Mouse (Mus musculus) CH12.LX (cell line): ENCODE data around the gene Slc9a1. TPM values are rescaled to one million over a fixed set of nuclear protein-coding genes. Genes with fewer than 3 reads are reported as not detected.

ENCODE experiments used
- DNase-seq: peaks from one replicate; pipeline ENCODE4 v3.0.0-alpha.2; 2013; ENCODE audit errors: extremely low read depth
- H3K27ac ChIP-seq: 2 replicates; pipeline ENCODE4 v1.5.1; 2012; ENCODE audit warnings: low read depth, mild to moderate bottlenecking, control low read depth, moderate library complexity; ENCODE audit not compliant: insufficient read depth
- H3K27me3 ChIP-seq: replicated peaks from 2 replicates; pipeline ENCODE3; 2012; ENCODE audit warnings: inconsistent platforms
- H3K36me3 ChIP-seq, 2 experiments: replicated peaks in 1 of 2; 2 replicates each; pipeline versions ENCODE3 to v1.6.1; 2012; ENCODE audit warnings: inconsistent platforms in 1 of 2, low read length in 1 of 2, mild to moderate bottlenecking in 1 of 2, mixed read lengths in 1 of 2, moderate library complexity in 1 of 2; ENCODE audit not compliant: control insufficient read depth in 1 of 2, insufficient read depth in 1 of 2
- H3K4me1 ChIP-seq, 2 experiments: 2 replicates each; pipeline ENCODE4 v1.6.1; 2012; ENCODE audit warnings: inconsistent platforms in 1 of 2, moderate library complexity in 1 of 2; ENCODE audit not compliant: insufficient read depth in 2 of 2, control insufficient read depth in 1 of 2
- H3K4me2 ChIP-seq: 2 replicates; pipeline ENCODE4 v1.6.1; 2012; ENCODE audit warnings: low read depth, mild to moderate bottlenecking, control low read depth; ENCODE audit not compliant: poor library complexity, insufficient read depth, severe bottlenecking
- H3K4me3 ChIP-seq, 3 experiments: fragments of 150-350 bp in 1 of 3; sonication (generic) in 1 of 3; replicated peaks in 1 of 3; 2 replicates each; pipeline versions ENCODE3 to v1.5.1; 2011 to 2012; ENCODE audit warnings: low read depth in 2 of 3, low read length in 2 of 3, mild to moderate bottlenecking in 2 of 3, moderate library complexity in 2 of 3, control low read depth in 1 of 3, improper control_type of control experiment in 1 of 3, inconsistent platforms in 1 of 3, mixed read lengths in 1 of 3; ENCODE audit not compliant: poor library complexity in 1 of 3
- H3K79me2 ChIP-seq: replicated peaks from 2 replicates; pipeline ENCODE4 v1.6.1; 2012; ENCODE audit warnings: mild to moderate bottlenecking, moderate library complexity; ENCODE audit not compliant: control insufficient read depth, poor library complexity, insufficient read depth, severe bottlenecking; ENCODE audit errors: extremely low read depth
- H3K9ac ChIP-seq: 2 replicates; pipeline ENCODE4 v1.6.1; 2012; ENCODE audit warnings: low read depth, mild to moderate bottlenecking, control low read depth, moderate library complexity; ENCODE audit not compliant: insufficient read depth
- H3K9me3 ChIP-seq: replicated peaks from 2 replicates; pipeline ENCODE3; 2012; ENCODE audit warnings: low read length, inconsistent platforms, mixed read lengths
- CHD2 ChIP-seq: IDR thresholded peaks from 2 replicates; pipeline ENCODE4 v1.6.1; 2011; ENCODE audit warnings: low read length, improper control_type of control experiment
- CTCF ChIP-seq, 2 experiments: IDR thresholded peaks in 1 of 2; conservative IDR thresholded peaks in 1 of 2; 2 replicates each; pipeline ENCODE4 v1.5.1; 2011 to 2012; ENCODE audit warnings: low read depth in 2 of 2, low read length in 2 of 2, improper control_type of control experiment in 1 of 2, inconsistent platforms in 1 of 2, mild to moderate bottlenecking in 1 of 2, moderate library complexity in 1 of 2
- E2F4 ChIP-seq: IDR thresholded peaks from 2 replicates; pipeline ENCODE4 v1.6.1; 2011; ENCODE audit warnings: low read depth, low read length, improper control_type of control experiment; ENCODE audit not compliant: insufficient replicate concordance
- HCFC1 ChIP-seq: IDR thresholded peaks from 2 replicates; pipeline ENCODE4 v1.6.1; 2012; ENCODE audit warnings: low read depth, mild to moderate bottlenecking, inconsistent platforms, low read length, improper control_type of control experiment
- IRF4 ChIP-seq: IDR thresholded peaks from 2 replicates; pipeline ENCODE4 v1.6.1; 2014; ENCODE audit warnings: low read depth, mild to moderate bottlenecking, inconsistent platforms, low read length, improper control_type of control experiment
- JUN ChIP-seq: IDR thresholded peaks from 2 replicates; pipeline ENCODE4 v1.6.1; 2011; ENCODE audit warnings: low read depth, mild to moderate bottlenecking, low read length, improper control_type of control experiment, moderate library complexity; ENCODE audit not compliant: insufficient read depth
- KAT2A ChIP-seq: IDR thresholded peaks from 2 replicates; pipeline ENCODE4 v1.6.1; 2012; ENCODE audit warnings: low read length, improper control_type of control experiment, inconsistent platforms; ENCODE audit not compliant: insufficient replicate concordance
- MAFK ChIP-seq: IDR thresholded peaks from 2 replicates; pipeline ENCODE4 v1.6.1; 2011; ENCODE audit warnings: low read length, improper control_type of control experiment; ENCODE audit not compliant: insufficient replicate concordance
- MAX ChIP-seq: IDR thresholded peaks from 2 replicates; pipeline ENCODE4 v1.6.1; 2011; ENCODE audit warnings: low read length, improper control_type of control experiment
- MAZ ChIP-seq: IDR thresholded peaks from 2 replicates; pipeline ENCODE4 v1.6.1; 2012; ENCODE audit warnings: low read depth, mild to moderate bottlenecking, inconsistent platforms, low read length, improper control_type of control experiment, moderate library complexity
- NELFE ChIP-seq: IDR thresholded peaks from 2 replicates; pipeline ENCODE4 v1.6.1; 2011; ENCODE audit warnings: low read depth, low read length, improper control_type of control experiment
- NRF1 ChIP-seq: IDR thresholded peaks from 2 replicates; pipeline ENCODE4 v1.6.1; 2014; ENCODE audit warnings: low read depth, mild to moderate bottlenecking, inconsistent platforms, low read length, improper control_type of control experiment, moderate library complexity
- POLR2A ChIP-seq: IDR thresholded peaks from 2 replicates; pipeline ENCODE4 v1.6.1; 2011; ENCODE audit warnings: low read depth, mild to moderate bottlenecking, improper control_type of control experiment, low read length
- RCOR1 ChIP-seq: conservative IDR thresholded peaks from 2 replicates; pipeline ENCODE4 v1.6.1; 2012; ENCODE audit warnings: low read depth, mild to moderate bottlenecking, inconsistent platforms, low read length, improper control_type of control experiment
- SIN3A ChIP-seq: IDR thresholded peaks from 2 replicates; pipeline ENCODE4 v1.6.1; 2012; ENCODE audit warnings: low read length, improper control_type of control experiment, inconsistent platforms
- SMC3 ChIP-seq: IDR thresholded peaks from 2 replicates; pipeline ENCODE4 v1.6.1; 2011; ENCODE audit warnings: low read depth, low read length, improper control_type of control experiment
- TBP ChIP-seq: conservative IDR thresholded peaks from 2 replicates; pipeline ENCODE4 v1.6.1; 2011; ENCODE audit warnings: low read depth, low read length, improper control_type of control experiment
- UBTF ChIP-seq: IDR thresholded peaks from 2 replicates; pipeline ENCODE4 v1.6.1; 2012; ENCODE audit warnings: low read depth, mild to moderate bottlenecking, inconsistent platforms, low read length, improper control_type of control experiment, moderate library complexity
- USF1 ChIP-seq: IDR thresholded peaks from 2 replicates; pipeline ENCODE4 v1.6.1; 2014; ENCODE audit warnings: low read depth, mild to moderate bottlenecking, inconsistent platforms, low read length, improper control_type of control experiment
- USF2 ChIP-seq: conservative IDR thresholded peaks from 2 replicates; pipeline ENCODE4 v1.6.1; 2011; ENCODE audit warnings: low read depth, low read length, improper control_type of control experiment
- ZC3H11A ChIP-seq: IDR thresholded peaks from 2 replicates; pipeline ENCODE4 v1.6.1; 2012; ENCODE audit warnings: low read depth, mild to moderate bottlenecking, inconsistent platforms, low read length, improper control_type of control experiment
- ZMIZ1 ChIP-seq: IDR thresholded peaks from 2 replicates; pipeline ENCODE4 v1.6.1; 2012; ENCODE audit warnings: low read depth, mild to moderate bottlenecking, inconsistent platforms, low read length, improper control_type of control experiment
- ZNF384 ChIP-seq: IDR thresholded peaks from 2 replicates; pipeline ENCODE4 v1.6.1; 2012; ENCODE audit warnings: low read depth, low read length, improper control_type of control experiment, inconsistent platforms
- dilution Hi-C: fragments of 300-500 bp; cut with MboI; formaldehyde crosslinking; loops from 2 replicates; pipeline ENCODE4 v1.14.3; 2020; ENCODE audit warnings: low sequenced_read_pairs; ENCODE audit not compliant: extremely low pct_unique_long_range_greater_than_20kb, extremely low pct_ligation_motif_present
- in situ Hi-C: fragments of 300-500 bp; cut with MboI; formaldehyde crosslinking; loops from 3 replicates; pipeline ENCODE4 v1.14.3; 2019; ENCODE audit warnings: low sequenced_read_pairs, low pct_ligation_motif_present, low pct_unique_long_range_greater_than_20kb, mixed read lengths
- polyA plus RNA-seq: library from polyadenylated mRNA; unstranded; fragments of >175 nt; gene quantifications from 2 replicates; pipeline ENCODE4 v1.2.1, GENCODE M21; 2012; ENCODE audit warnings: low read depth; ENCODE audit not compliant: insufficient read length
- total RNA-seq, 2 experiments: library from RNA; depleted of rRNA; stranded (reverse); fragments of 300-350 nt in 1 of 2; fragments of >200 nt in 1 of 2; gene quantifications; 2 replicates each; pipeline ENCODE4 v1.2.3; 2012 to 2014

Slc9a1 gene
- total and polyA plus RNA-seq, 3 experiments, result 0.66 to 16.7 (median 4.7) TPM

- TF ChIP-seq KAT2A (no peak), HCFC1 (no peak)
- H3K27me3 ChIP-seq, result no peaks in the 10 kb centered on the region
- H3K79me2 ChIP-seq, result peaks cover 2% of the 10 kb centered on the region; the same call in 1 of the 2 replicates
- dilution Hi-C loops, result no loop called here
- no peak overlapping the region for H3K27ac ChIP-seq
- H3K4me3 ChIP-seq, result no peak overlapping the region
- DNase-seq, result no peak
- H3K4me1 ChIP-seq, result peaks cover 6 to 26% of the 10 kb centered on the region in 2 experiments
- peaks cover 8 to 70% of the 10 kb centered on the region in 2 experiments for H3K36me3 ChIP-seq
- in situ Hi-C loops, result no loop called here
- no peak overlapping the region for H3K4me2 ChIP-seq
- H3K9ac ChIP-seq, result no peak overlapping the region
- H3K9me3 ChIP-seq, result no peaks in the 10 kb centered on the region
Observed at GRCm38 (mm10) chr4:133390585-133390984, 21.1 kb downstream of the Slc9a1 start.

- no peak overlapping the region for H3K4me2 ChIP-seq
Observed at GRCm38 (mm10) chr4:133391185-133392040, 21.9 kb downstream of the Slc9a1 start.

GRCm38 (mm10) chr4:133394981-133395573 lies 25.6 kb downstream of the Slc9a1 start:
- Histone ChIP-seq H3K79me2 (peaks cover 2% of the 10 kb centered on the region; the same call in 1 of the 2 replicates), H3K4me3 (no peak overlapping the region), H3K27me3 (no peaks in the 10 kb centered on the region), H3K27ac (no peak overlapping the region), H3K36me3 (peaks cover 0 to 60% of the 10 kb centered on the region in 2 experiments), H3K4me2 (no peak overlapping the region), H3K9me3 (no peaks in the 10 kb centered on the region), H3K4me1 (peaks cover 11 to 71% of the 10 kb centered on the region in 2 experiments), H3K9ac (no peak overlapping the region)
- dilution Hi-C loops, result no loop called here
- DNase-seq, result no peak
- in situ Hi-C loops, result no loop called here
- TF ChIP-seq ZMIZ1, result no peak
- TF ChIP-seq MAZ, result no peak
- no peak for TF ChIP-seq E2F4
- no peak for TF ChIP-seq USF2
- TF ChIP-seq CTCF (conservative IDR thresholded peaks at IDR 0.05 in 1 of 2, IDR thresholded peaks at IDR 0.05 in 1 of 2; ENCODE audit: low read depth in 2 of 2, low read length in 2 of 2), result no peak
- no peak for TF ChIP-seq ZC3H11A
- TF ChIP-seq MAFK, result no peak
- TF ChIP-seq USF1, result no peak
- no peak for TF ChIP-seq UBTF
- no peak for TF ChIP-seq CHD2
- TF ChIP-seq JUN, result no peak
- no peak for TF ChIP-seq POLR2A
- no peak for TF ChIP-seq IRF4
- no peak for TF ChIP-seq ZNF384
- no peak for TF ChIP-seq MAX
- TF ChIP-seq TBP, result no peak

More at GRCm38 (mm10) chr4:133391185-133392040, 21.9 kb downstream of the Slc9a1 start:
- TF ChIP-seq ZNF384 (no peak), SIN3A (no peak), ZC3H11A (no peak), USF1 (no peak), MAX (no peak), SMC3 (no peak), E2F4 (no peak), JUN (no peak), TBP (no peak), IRF4 (no peak), NRF1 (no peak), ZMIZ1 (no peak), MAZ (no peak), RCOR1 (no peak), NELFE (no peak), USF2 (no peak), CHD2 (no peak)
- in situ Hi-C loops, result no loop called here
- Histone ChIP-seq H3K27me3 (no peaks in the 10 kb centered on the region), H3K4me3 (no peak overlapping the region), H3K9ac (no peak overlapping the region), H3K79me2 (peaks cover 2% of the 10 kb centered on the region; the same call in 1 of the 2 replicates), H3K36me3 (peaks cover 5 to 69% of the 10 kb centered on the region in 2 experiments), H3K27ac (no peak overlapping the region), H3K4me1 (peaks cover 10 to 34% of the 10 kb centered on the region in 2 experiments), H3K9me3 (no peaks in the 10 kb centered on the region)
- dilution Hi-C loops, result no loop called here
- DNase-seq, result no peak
